Mouse (Mus musculus) myocyte (in vitro differentiated cells): ENCODE results near the gene Ckb. TPM values are rescaled to one million over a fixed set of nuclear protein-coding genes. Genes with fewer than 3 reads are reported as not detected.

Experiments
- H3K27me3 ChIP-seq: one replicate; pipeline ENCODE4 v1.6.1; 2011; ENCODE audit not compliant: control insufficient read depth, insufficient read depth, insufficient read length
- H3K36me3 ChIP-seq: one replicate; pipeline ENCODE4 v1.6.1; 2011; ENCODE audit not compliant: control insufficient read depth, insufficient read depth
- H3K4me2 ChIP-seq: one replicate; pipeline ENCODE4 v1.6.1; 2011; ENCODE audit warnings: low read depth, control low read depth
- H3K4me3 ChIP-seq: one replicate; pipeline ENCODE4 v1.5.1; 2011; ENCODE audit warnings: mild to moderate bottlenecking, control low read depth, moderate library complexity
- H3K79me2 ChIP-seq: one replicate; pipeline ENCODE4 v1.6.1; 2011; ENCODE audit not compliant: control insufficient read depth, insufficient read depth
- H3ac ChIP-seq: one replicate; pipeline ENCODE4 v1.6.1; 2011; ENCODE audit not compliant: control insufficient read depth, insufficient read length
- CEBPB ChIP-seq: IDR thresholded peaks from 2 replicates; pipeline ENCODE4 v1.6.1; 2011; ENCODE audit warnings: mild to moderate bottlenecking, moderate library complexity; ENCODE audit not compliant: poor library complexity, insufficient read depth, severe bottlenecking
- E2F4 ChIP-seq: IDR thresholded peaks from one replicate; pipeline ENCODE4 v1.6.1; 2011; ENCODE audit warnings: mild to moderate bottlenecking, control low read depth, moderate library complexity; ENCODE audit not compliant: insufficient read depth
- MAX ChIP-seq: IDR thresholded peaks from one replicate; pipeline ENCODE4 v1.6.1; 2011; ENCODE audit warnings: low read depth, mild to moderate bottlenecking, control low read depth
- MYOD1 ChIP-seq, 3 experiments: IDR thresholded peaks; one replicate each; pipeline ENCODE4 v1.6.1; 2011; ENCODE audit warnings: control low read depth in 2 of 3, low read depth in 2 of 3, mild to moderate bottlenecking in 2 of 3, moderate library complexity in 1 of 3; ENCODE audit not compliant: insufficient read length in 2 of 3, control insufficient read depth in 1 of 3
- MYOG ChIP-seq, 3 experiments: IDR thresholded peaks; one replicate each; pipeline ENCODE4 v1.6.1; 2011; ENCODE audit warnings: control low read depth in 2 of 3, low read depth in 2 of 3, mild to moderate bottlenecking in 2 of 3; ENCODE audit not compliant: insufficient read length in 2 of 3, control insufficient read depth in 1 of 3, insufficient read depth in 1 of 3
- POLR2A ChIP-seq: IDR thresholded peaks from one replicate; pipeline ENCODE4 v1.6.1; 2011; ENCODE audit warnings: low read depth, mild to moderate bottlenecking, control low read depth, moderate library complexity; ENCODE audit not compliant: insufficient read length
- POLR2AphosphoS2 ChIP-seq: IDR thresholded peaks from one replicate; pipeline ENCODE4 v1.6.1; 2011; ENCODE audit warnings: low read depth, control low read depth; ENCODE audit not compliant: insufficient read length
- REST ChIP-seq: IDR thresholded peaks from one replicate; pipeline ENCODE4 v1.6.1; 2011; ENCODE audit warnings: mild to moderate bottlenecking, control low read depth, moderate library complexity; ENCODE audit not compliant: insufficient read depth, insufficient read length
- SRF ChIP-seq: IDR thresholded peaks from one replicate; pipeline ENCODE4 v1.6.1; 2011; ENCODE audit warnings: low read depth; ENCODE audit not compliant: control insufficient read depth, insufficient read length
- TCF12 ChIP-seq: IDR thresholded peaks from one replicate; pipeline ENCODE4 v1.6.1; 2011; ENCODE audit warnings: mild to moderate bottlenecking, control low read depth; ENCODE audit not compliant: poor library complexity, insufficient read depth, severe bottlenecking
- TCF3 ChIP-seq: IDR thresholded peaks from one replicate; pipeline ENCODE4 v1.6.1; 2011; ENCODE audit warnings: low read depth, control low read depth; ENCODE audit not compliant: insufficient read length
- USF1 ChIP-seq: IDR thresholded peaks from one replicate; pipeline ENCODE4 v1.6.1; 2011; ENCODE audit warnings: low read depth, mild to moderate bottlenecking, control low read depth, moderate library complexity
- polyA plus RNA-seq: library from polyadenylated mRNA; unstranded; fragments of >200 nt; fragmentation: generic; extraction: Trizol; gene quantifications from one replicate; pipeline ENCODE4 v1.2.1, GENCODE M21; 2012; ENCODE audit warnings: missing spikeins

Gene Ckb
- polyA plus RNA-seq, 1 experiment, result 670 TPM

DNA sequence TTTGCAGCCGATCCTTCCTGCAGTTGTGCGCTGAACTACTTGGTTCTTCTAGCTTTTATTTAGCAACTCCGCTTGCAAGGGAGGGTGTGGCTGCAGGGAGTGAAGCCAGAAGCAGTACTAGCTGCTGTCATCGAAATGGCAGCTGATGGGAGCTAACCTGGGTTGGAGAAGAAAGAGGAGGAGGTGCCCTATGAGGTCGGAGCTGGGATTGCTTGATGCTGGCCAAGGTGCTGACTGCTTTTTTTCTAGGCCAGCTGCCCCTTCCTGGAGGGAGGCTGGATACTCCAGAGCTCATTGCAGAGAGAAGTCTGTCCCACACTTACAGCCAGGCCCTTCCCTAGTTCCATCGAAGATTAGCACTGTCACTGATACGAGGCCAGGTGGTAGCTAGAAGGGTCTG, 6.9 kb upstream of the Ckb start:
- H3K4me2 ChIP-seq, result peak overlapping the region; percentile 92
- peaks cover 15% of the 10 kb centered on the region for H3K79me2 ChIP-seq
- peak overlapping the region; percentile 88 for H3K4me3 ChIP-seq
- peak overlapping the region; percentile 1 for H3ac ChIP-seq
- peaks cover 2% of the 10 kb centered on the region for H3K36me3 ChIP-seq
- peak; percentile 44 for TF ChIP-seq REST
- TF ChIP-seq POLR2AphosphoS2, result no peak
- no peak for TF ChIP-seq E2F4
- H3K27me3 ChIP-seq, result no peaks in the 10 kb centered on the region

DNA sequence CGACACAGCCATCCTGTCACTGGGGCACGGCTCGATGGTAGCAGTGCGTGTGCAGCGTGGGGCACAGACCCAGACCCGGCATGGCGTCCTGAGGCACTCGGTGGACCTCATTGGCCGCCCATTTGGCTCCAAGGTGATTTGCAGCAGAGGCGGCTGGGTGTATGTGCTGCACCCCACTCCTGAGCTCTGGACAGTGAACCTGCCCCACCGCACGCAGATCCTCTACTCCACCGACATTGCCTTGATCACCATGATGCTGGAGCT, 6.5 kb upstream of the Ckb start:
- Histone ChIP-seq H3ac (peak overlapping the region; percentile 1), H3K4me2 (peak overlapping the region; percentile 92), H3K79me2 (peaks cover 15% of the 10 kb centered on the region), H3K27me3 (no peaks in the 10 kb centered on the region), H3K4me3 (peak overlapping the region; percentile 88), H3K36me3 (no peaks in the 10 kb centered on the region)
- TF ChIP-seq POLR2A, result peak; percentile 17
- TF ChIP-seq CEBPB, result no peak

DNA sequence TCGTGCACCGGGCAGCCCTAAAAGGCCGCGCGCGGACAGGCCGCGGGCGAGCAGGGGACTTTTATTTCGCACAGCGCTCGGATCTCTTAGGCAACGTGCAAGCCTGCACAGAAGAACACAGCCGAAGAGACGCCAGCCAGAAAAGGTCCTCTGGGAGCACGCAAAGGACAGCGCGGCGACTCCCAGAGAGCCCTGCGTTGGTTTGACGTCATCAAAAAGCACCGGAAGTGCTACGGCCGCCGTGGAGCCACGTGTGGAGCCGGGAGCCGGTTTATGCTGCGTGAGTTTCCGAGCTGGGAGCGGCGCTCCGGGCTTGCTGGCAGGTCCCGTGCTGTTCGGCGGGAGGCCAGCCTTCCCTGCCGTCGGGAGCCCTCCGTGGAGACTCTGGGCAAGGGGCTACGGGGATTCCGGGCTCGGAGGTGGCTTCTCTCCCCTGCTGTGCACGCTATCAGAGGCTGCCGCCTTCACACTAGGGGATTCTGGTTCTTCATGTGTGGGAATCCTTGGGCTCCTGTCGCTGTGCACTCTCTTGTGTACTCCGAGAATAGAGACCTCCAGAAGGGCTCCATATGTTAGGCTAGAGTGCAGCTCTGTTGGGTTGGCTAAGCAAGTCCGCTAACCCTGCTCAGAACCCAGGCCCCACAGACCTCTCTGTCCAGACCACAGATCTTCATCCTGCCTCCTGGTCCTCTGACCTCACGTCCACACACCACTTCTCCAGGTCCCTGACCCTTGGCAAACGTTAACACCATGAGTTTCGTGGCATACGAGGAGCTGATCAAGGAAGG, 5.9 kb upstream of the Ckb start, which contains the start of gene Trmt61a:
Gene Trmt61a, plus strand, starts transcription at position 224 of the 788 bp plus-strand sequence.
- H3K4me2 ChIP-seq, result peak within 1 kb of the TSS; percentile 92
- peak within 1 kb of the TSS; percentile 1 for H3ac ChIP-seq
- no peaks in the 10 kb centered on the region for H3K36me3 ChIP-seq
- H3K79me2 ChIP-seq, result peaks cover 15% of the 10 kb centered on the region
- H3K4me3 ChIP-seq, result peak within 1 kb of the TSS; percentile 88
- H3K27me3 ChIP-seq, result no peaks in the 10 kb centered on the region
- TF ChIP-seq SRF (no peak), CEBPB (no peak), POLR2A (peak; percentile 65), E2F4 (no peak), TCF12 (no peak), MYOD1 (IDR thresholded peaks at IDR 0.05; ENCODE audit: control insufficient read depth in 1 of 3, insufficient read length in 2 of 3, low read depth in 2 of 3) (no peak), USF1 (no peak), REST (no peak), MAX (peak; percentile 86), POLR2AphosphoS2 (peak; percentile 71)

- Histone ChIP-seq H3K27me3 (no peaks in the 10 kb centered on the region), H3ac (peak overlapping the region; percentile 1), H3K36me3 (no peaks in the 10 kb centered on the region), H3K4me2 (peak overlapping the region; percentile 78), H3K79me2 (peaks cover 15% of the 10 kb centered on the region), H3K4me3 (peak overlapping the region; percentile 88)
- no peak for TF ChIP-seq TCF12
- no peak for TF ChIP-seq E2F4
- no peak for TF ChIP-seq MAX
- no peak for TF ChIP-seq CEBPB
- TF ChIP-seq TCF3, result no peak
- TF ChIP-seq MYOD1 (IDR thresholded peaks at IDR 0.05; ENCODE audit: control insufficient read depth in 1 of 3, insufficient read length in 2 of 3, low read depth in 2 of 3), result no peak
- TF ChIP-seq USF1, result no peak
- no peak for TF ChIP-seq POLR2A
- TF ChIP-seq SRF, result no peak
- TF ChIP-seq REST, result no peak
- TF ChIP-seq POLR2AphosphoS2, result no peak
- no peak for TF ChIP-seq MYOG (IDR thresholded peaks at IDR 0.05; ENCODE audit: control insufficient read depth in 1 of 3, insufficient read depth in 1 of 3, insufficient read length in 2 of 3, low read depth in 2 of 3)
Observed at GRCm38 (mm10) chr12:111677421-111677820, 5.3 kb upstream of the Ckb start.

- H3K4me2 ChIP-seq, result peak overlapping the region; percentile 4
- peaks cover 15% of the 10 kb centered on the region for H3K79me2 ChIP-seq
- no peak overlapping the region for H3ac ChIP-seq
- H3K36me3 ChIP-seq, result no peaks in the 10 kb centered on the region
- H3K27me3 ChIP-seq, result no peaks in the 10 kb centered on the region
- H3K4me3 ChIP-seq, result no peak overlapping the region
- TF ChIP-seq MAX, result no peak
- no peak for TF ChIP-seq MYOG (IDR thresholded peaks at IDR 0.05; ENCODE audit: control insufficient read depth in 1 of 3, insufficient read depth in 1 of 3, insufficient read length in 2 of 3, low read depth in 2 of 3)
- TF ChIP-seq E2F4, result no peak
- TF ChIP-seq TCF3, result no peak
- no peak for TF ChIP-seq USF1
- no peak for TF ChIP-seq CEBPB
- TF ChIP-seq POLR2AphosphoS2, result no peak
- no peak for TF ChIP-seq MYOD1 (IDR thresholded peaks at IDR 0.05; ENCODE audit: control insufficient read depth in 1 of 3, insufficient read length in 2 of 3, low read depth in 2 of 3)
- TF ChIP-seq REST, result no peak
- no peak for TF ChIP-seq SRF
- TF ChIP-seq POLR2A, result no peak
- TF ChIP-seq TCF12, result no peak
Observed at GRCm38 (mm10) chr12:111675797-111676580, 3.9 kb upstream of the Ckb start.
